Mouse (Mus musculus) liver, embryonic 16.5 days (tissue): Measurements from ENCODE around the gene Atp1a1. TPM values are rescaled to one million over a fixed set of nuclear protein-coding genes. Genes with fewer than 3 reads are reported as not detected.

ENCODE experiments used
- ATAC-seq: fragments of 200-750 bp; cut with Nextera tagmentation; 2 replicates; pipeline ENCODE4 v1.8.0; 2017; ENCODE audit warnings: low read depth, mild to moderate bottlenecking, moderate number of reproducible peaks, moderate library complexity
- H3K27ac ChIP-seq: fragments of 300-500 bp; sonication (generic); 2 replicates; pipeline ENCODE4 v1.5.1; 2014; ENCODE audit warnings: mild to moderate bottlenecking, low read length
- H3K27me3 ChIP-seq: fragments of 300-500 bp; sonication (generic); 2 replicates; pipeline ENCODE4 v1.6.1; 2014; ENCODE audit warnings: low read depth, low read length, mixed read lengths; ENCODE audit not compliant: control insufficient read depth, insufficient read depth
- H3K36me3 ChIP-seq: fragments of 300-500 bp; sonication (generic); 2 replicates; pipeline ENCODE4 v1.6.1; 2014; ENCODE audit warnings: mild to moderate bottlenecking; ENCODE audit not compliant: control insufficient read depth, insufficient read depth
- H3K4me1 ChIP-seq: fragments of 300-500 bp; sonication (generic); 2 replicates; pipeline ENCODE4 v1.6.1; 2014; ENCODE audit warnings: low read depth, low read length, mixed read lengths; ENCODE audit not compliant: control insufficient read depth
- H3K4me2 ChIP-seq: fragments of 300-500 bp; sonication (generic); 2 replicates; pipeline ENCODE4 v1.6.1; 2014; ENCODE audit warnings: low read depth, low read length, mixed read lengths
- H3K4me3 ChIP-seq: fragments of 300-500 bp; sonication (generic); 2 replicates; pipeline ENCODE4 v1.5.1; 2014; ENCODE audit warnings: low read depth, mild to moderate bottlenecking, low read length
- H3K9ac ChIP-seq: fragments of 300-500 bp; sonication (generic); 2 replicates; pipeline ENCODE4 v1.6.1; 2014; ENCODE audit warnings: low read depth, low read length
- H3K9me3 ChIP-seq: fragments of 300-500 bp; sonication (generic); replicated peaks from 2 replicates; pipeline ENCODE4 v1.6.1; 2016; ENCODE audit warnings: low read length; ENCODE audit not compliant: control insufficient read depth
- WGBS: fragments of 180-500 bp; shearing (Covaris S2); extraction: QIAGEN DNeasy Blood & Tissue Kit; methylation state at CpG from one replicate; pipeline ENCODE4 v1.1.7; 2014; ENCODE audit not compliant: insufficient replicate concordance; 5-methylcytosine and 5-hydroxymethylcytosine counted together
- polyA plus RNA-seq: library from polyadenylated mRNA; unstranded; fragments of >200 nt; fragmentation: Nextera tagmentation; extraction: Ambion mirVana; gene quantifications from 2 replicates; pipeline ENCODE4 v1.2.1, GENCODE M21; 2015

Gene Atp1a1
- polyA plus RNA-seq, 1 experiment from 2014 or later = 45.4 TPM

DNA sequence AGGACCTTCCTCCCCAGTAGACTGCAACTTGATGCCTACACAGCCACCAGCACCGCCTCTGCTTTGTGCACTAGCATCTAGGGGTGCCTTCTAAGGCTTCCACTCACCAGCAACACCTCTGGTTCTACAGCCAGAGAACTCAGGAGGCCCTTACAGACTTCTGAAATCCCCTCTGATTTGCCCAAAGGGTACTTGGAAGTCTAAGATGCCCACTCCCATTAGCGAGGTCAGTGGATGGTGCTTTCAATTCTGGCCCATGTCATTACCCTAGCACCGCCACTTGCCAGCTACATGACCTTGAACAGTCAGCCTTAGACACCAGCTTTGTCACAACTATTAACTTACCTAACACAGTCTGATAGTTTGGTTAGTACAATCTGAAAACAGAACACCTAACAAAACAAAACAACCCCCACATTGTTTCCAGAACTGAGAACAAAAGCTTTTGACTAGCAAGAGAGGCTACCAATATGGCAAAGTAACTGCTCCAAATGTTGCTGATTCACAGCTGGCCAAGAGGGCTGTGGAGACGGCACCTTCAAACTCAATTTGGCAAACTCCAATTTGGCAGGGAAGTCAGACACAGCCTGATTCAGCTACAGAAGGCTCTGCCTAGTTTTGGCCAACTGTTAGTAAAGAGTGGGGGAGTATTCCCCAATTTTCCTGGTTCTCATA is 6.1 kb downstream of the Atp1a1 start:
- Histone ChIP-seq H3K27ac (no peak overlapping the region), H3K4me2 (no peak overlapping the region), H3K4me3 (no peak overlapping the region), H3K9ac (no peak overlapping the region), H3K9me3 (no peaks in the 10 kb centered on the region), H3K36me3 (peaks cover 7% of the 10 kb centered on the region), H3K4me1 (peaks cover 66% of the 10 kb centered on the region), H3K27me3 (no peaks in the 10 kb centered on the region)
- ATAC-seq = no peak
- WGBS = 72% methylated on average over 4 of the region's 4 CpGs

DNA sequence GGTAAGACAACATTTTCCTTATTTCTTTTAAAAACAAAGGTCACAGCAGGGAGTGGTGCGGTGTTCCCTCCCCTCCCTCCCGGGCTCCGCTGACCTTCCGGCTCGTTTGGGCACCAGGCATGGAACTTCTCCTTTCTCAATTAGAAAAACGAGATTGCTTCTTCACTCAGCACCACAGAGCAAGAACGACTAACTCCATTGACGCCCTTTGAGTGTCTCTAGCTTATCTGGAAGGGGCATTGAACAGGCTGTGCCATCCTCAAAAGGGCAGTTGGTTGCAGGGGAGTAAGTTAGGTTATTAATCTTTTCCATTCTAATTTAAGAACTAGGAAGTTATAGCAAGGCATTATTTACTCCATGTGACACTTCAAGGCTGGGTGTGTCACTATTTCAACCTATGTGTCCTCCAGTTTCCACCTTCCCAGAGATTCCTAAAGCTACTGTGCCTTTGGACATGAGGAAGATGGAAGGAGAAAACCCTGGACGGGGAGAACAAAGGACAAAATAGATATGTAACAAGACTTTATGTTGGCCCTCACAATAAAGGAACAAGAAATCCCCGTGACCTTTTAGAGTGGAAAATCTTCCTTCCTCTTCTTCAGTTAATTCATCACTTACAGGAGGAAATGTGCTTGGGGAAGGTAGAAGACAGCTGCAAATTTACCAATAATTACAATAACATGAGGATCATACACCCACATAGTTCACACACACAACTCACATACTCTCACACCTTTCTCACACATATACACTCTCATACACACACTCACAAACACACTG is 7.0 kb downstream of the Atp1a1 start:
- 27% methylated on average over 10 of the region's 10 CpGs for WGBS
- H3K4me1 ChIP-seq = peaks cover 58% of the 10 kb centered on the region
- no peak overlapping the region for H3K27ac ChIP-seq
- no peaks in the 10 kb centered on the region for H3K9me3 ChIP-seq
- H3K4me2 ChIP-seq = no peak overlapping the region
- no peak overlapping the region for H3K4me3 ChIP-seq
- peaks cover 7% of the 10 kb centered on the region for H3K36me3 ChIP-seq
- H3K9ac ChIP-seq = no peak overlapping the region; the same call in 1 of the 2 replicates
- no peaks in the 10 kb centered on the region for H3K27me3 ChIP-seq
- no peak for ATAC-seq

DNA sequence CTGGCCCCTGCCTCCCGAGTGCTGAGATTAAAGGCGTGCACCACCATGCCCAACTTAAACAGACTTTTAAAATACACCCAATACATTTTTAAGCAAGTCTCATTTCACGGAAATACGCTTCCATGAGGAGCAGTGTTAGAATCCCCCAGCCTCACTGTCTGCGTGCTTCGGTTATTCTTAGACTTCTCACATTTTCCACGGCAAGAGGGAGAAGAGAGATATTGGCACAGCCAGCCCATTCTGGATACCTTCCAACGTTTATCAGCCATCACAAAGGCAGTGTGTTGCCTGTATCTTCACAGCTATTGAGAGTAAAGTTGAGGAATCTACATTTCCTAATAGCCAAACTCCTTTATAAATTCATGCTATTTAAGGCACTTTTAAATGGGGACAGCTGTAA is 7.8 kb downstream of the Atp1a1 start:
- H3K4me1 ChIP-seq = peaks cover 50% of the 10 kb centered on the region

DNA sequence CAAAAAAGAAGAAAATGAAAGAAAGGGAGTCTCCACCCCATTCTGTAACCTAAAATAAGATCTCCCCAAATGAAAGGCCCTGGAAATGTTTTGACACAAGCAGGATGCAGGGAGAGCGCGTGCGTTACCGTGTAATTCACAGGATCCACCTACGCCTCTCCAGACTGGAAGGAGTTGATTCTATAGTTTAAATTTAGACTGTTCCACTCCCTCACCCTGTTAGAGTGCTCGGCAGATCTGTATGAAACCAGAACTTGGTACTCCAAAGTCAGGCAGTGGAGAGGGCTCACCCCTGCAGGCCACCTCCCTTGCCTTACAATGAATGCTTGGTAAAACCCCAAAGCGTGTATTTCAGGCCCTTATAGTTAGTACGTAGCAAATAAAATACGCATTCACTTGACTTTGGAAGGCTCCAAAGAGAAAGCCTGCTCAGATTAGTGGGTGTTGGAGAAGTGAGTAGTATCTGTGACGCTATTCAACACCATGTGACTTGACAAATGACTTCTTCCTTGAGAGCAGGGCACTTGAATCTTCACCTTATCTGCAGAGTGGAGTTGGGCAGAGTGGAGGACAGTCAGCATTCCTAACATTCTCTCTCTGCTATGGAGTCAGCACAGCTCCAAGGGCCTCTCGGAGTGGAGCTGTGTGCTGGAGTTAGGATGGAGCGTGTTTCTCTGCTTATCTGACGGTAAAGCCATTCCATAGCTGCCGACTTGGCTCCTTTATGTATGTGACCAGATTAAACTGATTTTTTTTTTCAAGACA is 8.4 kb downstream of the Atp1a1 start:
- ATAC-seq = no peak

More for the DNA sequence above, 7.8 kb downstream of the Atp1a1 start:
- H3K4me2 ChIP-seq = no peak overlapping the region
- no peak overlapping the region for H3K9ac ChIP-seq
- H3K27ac ChIP-seq = no peak overlapping the region
- 50% methylated on average over 8 of the region's 8 CpGs for WGBS
- no peak overlapping the region for H3K4me3 ChIP-seq
- ATAC-seq = 0 out of 2 replicates have a peak, but pooled peaks have one; percentile 37
- H3K9me3 ChIP-seq = no peaks in the 10 kb centered on the region
- peaks cover 8% of the 10 kb centered on the region for H3K36me3 ChIP-seq
- no peaks in the 10 kb centered on the region for H3K27me3 ChIP-seq

DNA sequence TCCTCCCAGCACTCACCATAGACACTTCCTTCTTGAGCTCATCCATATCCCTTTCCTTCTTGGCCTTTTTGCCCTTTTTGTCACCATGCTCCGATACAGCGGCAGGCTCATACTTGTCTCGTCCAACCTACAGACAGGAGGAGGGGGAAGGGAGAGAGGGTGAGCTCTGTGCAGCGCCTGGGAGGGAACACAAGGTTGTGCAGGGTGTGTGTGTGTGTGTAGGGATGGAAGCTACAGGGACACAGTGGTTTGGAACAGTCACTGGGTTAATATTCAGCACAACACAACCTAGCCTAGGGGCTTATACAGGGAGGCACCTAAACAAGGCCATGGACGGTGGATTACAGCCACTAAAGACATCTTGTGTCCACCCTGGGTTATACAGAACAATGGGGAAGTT is 9.5 kb downstream of the Atp1a1 start:
- ATAC-seq = no peak
- H3K36me3 ChIP-seq = peaks cover 24% of the 10 kb centered on the region
- H3K4me1 ChIP-seq = peaks cover 35% of the 10 kb centered on the region
- no peak overlapping the region for H3K4me3 ChIP-seq
- no peak overlapping the region for H3K4me2 ChIP-seq
- 77% methylated on average over 5 of the region's 5 CpGs for WGBS
- H3K9me3 ChIP-seq = no peaks in the 10 kb centered on the region
- no peak overlapping the region for H3K27ac ChIP-seq
- H3K9ac ChIP-seq = no peak overlapping the region
- no peaks in the 10 kb centered on the region for H3K27me3 ChIP-seq

More for the DNA sequence above, 8.4 kb downstream of the Atp1a1 start:
- Histone ChIP-seq H3K27me3 (no peaks in the 10 kb centered on the region), H3K36me3 (peaks cover 14% of the 10 kb centered on the region), H3K27ac (no peak overlapping the region), H3K9me3 (no peaks in the 10 kb centered on the region), H3K4me3 (no peak overlapping the region), H3K4me2 (no peak overlapping the region), H3K9ac (no peak overlapping the region), H3K4me1 (peaks cover 44% of the 10 kb centered on the region)
- WGBS = 77% methylated on average over 14 of the region's 14 CpGs

DNA sequence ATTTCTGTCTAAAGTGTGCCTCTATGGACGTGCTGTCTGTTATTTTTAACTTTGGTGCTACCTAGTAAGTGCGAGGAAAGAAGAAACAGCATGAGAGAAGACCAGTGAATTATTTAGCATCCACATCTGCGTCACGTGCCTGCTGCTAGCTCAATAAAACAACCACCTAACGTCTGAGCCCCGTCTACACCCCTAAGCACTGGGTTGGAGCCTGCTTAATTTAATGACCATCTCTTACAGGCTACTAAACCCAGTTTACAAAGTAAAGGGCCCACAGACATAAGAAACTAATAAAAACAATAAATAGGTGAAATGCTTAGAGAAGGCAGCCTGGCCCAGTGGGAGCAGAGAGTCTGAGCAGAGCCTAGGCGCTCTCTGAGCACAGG is 11.2 kb downstream of the Atp1a1 start:
- Histone ChIP-seq H3K27ac (no peak overlapping the region), H3K4me3 (no peak overlapping the region), H3K27me3 (no peaks in the 10 kb centered on the region), H3K36me3 (peaks cover 40% of the 10 kb centered on the region), H3K4me2 (no peak overlapping the region), H3K9me3 (no peaks in the 10 kb centered on the region), H3K4me1 (peaks cover 19% of the 10 kb centered on the region), H3K9ac (no peak overlapping the region)
- no peak for ATAC-seq
- WGBS = 81% methylated on average over 7 of the region's 7 CpGs

DNA sequence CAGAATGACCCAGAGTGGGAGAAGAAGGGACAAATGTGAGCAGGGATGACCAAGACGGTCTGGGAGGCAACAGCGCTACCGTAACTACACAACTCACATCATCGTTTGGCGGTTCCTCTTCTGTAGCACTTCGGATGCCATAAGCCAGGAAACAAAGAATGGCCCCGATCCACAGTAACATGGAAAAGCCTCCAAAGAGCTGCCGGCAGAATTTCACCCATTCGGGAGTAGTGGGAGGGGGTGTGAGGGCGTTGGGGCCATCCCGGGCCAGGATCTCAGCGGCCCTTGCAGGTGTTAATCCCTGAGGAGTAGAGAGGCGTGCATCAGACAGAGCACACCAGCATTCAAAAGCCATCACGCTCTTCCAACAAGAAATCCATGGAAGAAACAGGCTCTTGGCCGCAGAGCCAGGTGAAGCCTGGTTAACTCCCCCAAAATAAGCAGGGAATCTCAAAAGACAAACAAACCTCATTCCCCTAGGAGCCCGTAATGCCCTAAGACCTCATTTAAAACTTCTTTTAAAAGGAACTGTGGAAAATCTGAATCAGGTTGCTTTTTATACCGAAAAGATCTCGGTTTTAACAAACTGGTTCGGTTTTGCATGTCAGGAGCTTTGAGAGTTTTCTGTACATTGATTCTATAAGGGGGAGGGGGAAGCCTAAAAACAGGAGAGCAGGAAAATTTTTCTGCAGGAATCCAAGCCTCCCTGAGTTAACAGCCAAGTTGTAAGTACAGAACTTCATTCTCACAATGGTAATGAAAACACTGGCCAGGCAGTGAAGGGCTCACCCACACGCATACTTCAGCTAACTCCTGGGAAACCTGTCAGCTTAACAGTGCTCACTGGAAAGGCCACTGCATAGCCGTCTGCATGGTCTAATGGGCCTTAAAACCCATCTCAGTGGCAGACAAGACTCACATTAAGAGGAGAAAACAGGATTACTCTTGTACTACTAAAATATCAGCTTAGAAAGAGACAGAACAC is 11.9 kb downstream of the Atp1a1 start:
- H3K36me3 ChIP-seq = peaks cover 42% of the 10 kb centered on the region

DNA sequence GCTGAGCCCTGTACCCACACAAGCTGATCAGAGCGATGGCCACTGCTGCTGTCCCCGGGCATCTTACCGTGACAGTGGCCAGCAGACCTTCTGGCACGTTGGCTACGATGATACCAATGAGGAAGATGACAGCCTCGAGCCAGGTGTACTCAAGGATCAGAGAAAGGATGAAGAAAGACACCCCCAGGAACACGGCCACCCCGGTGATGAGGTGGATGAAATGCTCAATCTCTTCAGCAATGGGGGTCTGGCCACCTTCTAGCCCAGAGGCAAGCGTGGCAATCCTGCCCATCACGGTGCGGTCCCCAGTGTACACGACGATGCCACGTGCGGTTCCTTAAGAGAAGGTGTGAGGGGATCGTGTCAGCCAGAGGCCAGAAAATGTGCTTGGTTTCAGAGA is 14.1 kb downstream of the Atp1a1 start:
- Histone ChIP-seq H3K4me3 (no peak overlapping the region), H3K9me3 (no peaks in the 10 kb centered on the region), H3K4me1 (no peaks in the 10 kb centered on the region), H3K9ac (no peak overlapping the region), H3K36me3 (peaks cover 62% of the 10 kb centered on the region), H3K27ac (no peak overlapping the region), H3K27me3 (no peaks in the 10 kb centered on the region), H3K4me2 (no peak overlapping the region)
- 91% methylated on average over 16 of the region's 16 CpGs for WGBS
- ATAC-seq = no peak

More for the DNA sequence above, 11.9 kb downstream of the Atp1a1 start:
- Histone ChIP-seq H3K27me3 (no peaks in the 10 kb centered on the region), H3K4me1 (peaks cover 12% of the 10 kb centered on the region), H3K4me3 (no peak overlapping the region), H3K9me3 (no peaks in the 10 kb centered on the region), H3K4me2 (no peak overlapping the region), H3K27ac (no peak overlapping the region), H3K9ac (no peak overlapping the region)
- WGBS = 83% methylated on average over 21 of the region's 21 CpGs
- no peak for ATAC-seq
